Mouse (Mus musculus) heart, embryonic 11.5 days (tissue): ENCODE data around the gene Rae1. TPM values are rescaled to one million over a fixed set of nuclear protein-coding genes. Genes with fewer than 3 reads are reported as not detected.
A peak's percentile ranks its signal among the peaks of the same experiment; 100 is the strongest.

Experiments used
- ATAC-seq: fragments of 200-750 bp; cut with Nextera tagmentation; replicated peaks from 2 replicates; pipeline ENCODE4 v1.8.0; 2017; ENCODE audit warnings: moderate library complexity; ENCODE audit not compliant: insufficient number of reproducible peaks, low FRiP score, low TSS enrichment
- H3K27ac ChIP-seq: fragments of 300-500 bp; sonication (generic); 2 replicates; pipeline ENCODE4 v1.5.1; 2014; ENCODE audit warnings: mild to moderate bottlenecking, low read depth, low read length
- H3K27me3 ChIP-seq: fragments of 300-500 bp; sonication (generic); 2 replicates; pipeline ENCODE4 v1.6.1; 2014; ENCODE audit warnings: mild to moderate bottlenecking, low read length, mixed read lengths; ENCODE audit not compliant: control insufficient read depth, insufficient read depth
- H3K36me3 ChIP-seq: fragments of 300-500 bp; sonication (generic); 2 replicates; pipeline ENCODE4 v1.6.1; 2014; ENCODE audit warnings: mild to moderate bottlenecking, low read length, moderate library complexity, mixed read lengths; ENCODE audit not compliant: control insufficient read depth, insufficient read depth
- H3K4me1 ChIP-seq: fragments of 300-500 bp; sonication (generic); 2 replicates; pipeline ENCODE4 v1.6.1; 2014; ENCODE audit warnings: low read length; ENCODE audit not compliant: control insufficient read depth, insufficient read depth
- H3K4me2 ChIP-seq: fragments of 300-500 bp; sonication (generic); 2 replicates; pipeline ENCODE4 v1.6.1; 2014; ENCODE audit warnings: mild to moderate bottlenecking, moderate library complexity
- H3K4me3 ChIP-seq: fragments of 300-500 bp; sonication (generic); 2 replicates; pipeline ENCODE4 v1.5.1; 2014; ENCODE audit warnings: low read depth, low read length
- H3K9ac ChIP-seq: fragments of 300-500 bp; sonication (generic); 2 replicates; pipeline ENCODE4 v1.6.1; 2014; ENCODE audit warnings: mild to moderate bottlenecking, low read depth, low read length, moderate library complexity
- H3K9me3 ChIP-seq: fragments of 300-500 bp; sonication (generic); replicated peaks from 2 replicates; pipeline ENCODE4 v1.6.1; 2016; ENCODE audit warnings: low read length; ENCODE audit not compliant: control insufficient read depth
- WGBS: fragments of 180-500 bp; shearing (Covaris S2); extraction: QIAGEN DNeasy Blood & Tissue Kit; methylation state at CpG from one replicate; pipeline ENCODE4 v1.1.7; 2014; ENCODE audit not compliant: insufficient replicate concordance; 5-methylcytosine and 5-hydroxymethylcytosine counted together
- polyA plus RNA-seq: library from polyadenylated mRNA; unstranded; fragments of >200 nt; fragmentation: Nextera tagmentation; extraction: Ambion mirVana; gene quantifications from 2 replicates; pipeline ENCODE4 v1.2.1, GENCODE M21; 2014

Rae1 gene
- polyA plus RNA-seq, 1 experiment from 2014 or later: 114 TPM

DNA sequence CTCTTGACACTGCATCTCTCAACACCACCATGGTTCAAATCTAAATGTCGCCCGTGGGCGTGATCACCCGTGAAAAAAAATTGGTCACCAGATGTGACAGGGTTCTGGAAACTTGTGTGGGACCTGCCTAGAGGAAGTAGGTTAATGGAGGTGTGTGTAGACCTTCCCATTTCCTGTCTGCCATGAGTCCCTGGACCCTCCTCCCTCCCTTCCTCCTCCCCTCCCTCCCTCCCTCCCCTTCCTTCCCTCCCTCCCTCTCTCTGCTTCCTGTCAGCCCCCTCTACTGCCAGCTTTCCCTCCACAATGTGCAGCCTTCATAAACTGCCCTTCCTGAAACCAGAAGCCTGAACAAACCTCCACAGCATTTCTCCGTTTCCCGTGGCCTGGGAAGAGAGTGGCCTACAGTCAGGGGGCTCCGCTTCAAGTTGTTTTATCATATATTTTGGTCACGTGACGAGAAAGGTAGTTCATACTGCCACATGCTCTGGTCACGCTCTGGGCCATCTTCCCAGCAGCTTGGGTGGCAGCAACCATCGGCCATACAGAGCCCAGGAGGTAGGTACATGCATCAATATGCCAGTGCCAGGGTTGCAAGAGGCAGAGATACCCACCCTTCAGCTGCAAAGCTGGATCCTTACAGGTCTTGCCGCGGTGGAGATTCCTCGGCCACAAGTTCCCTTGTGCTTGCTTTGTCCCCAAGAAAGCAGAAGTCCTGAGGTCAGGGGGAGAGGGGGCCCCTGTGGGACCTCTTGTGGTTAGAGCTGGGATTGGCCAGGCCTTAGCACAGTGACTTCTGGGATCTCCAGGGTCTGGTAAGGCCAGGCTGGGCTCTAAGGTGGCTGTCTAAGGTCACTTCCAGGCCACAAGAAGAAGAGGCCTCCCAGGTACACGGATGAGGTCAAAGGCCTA lies 61.8 kb downstream of the Rae1 start:
- Histone ChIP-seq H3K27me3 (no peaks in the 10 kb centered on the region), H3K4me1 (peaks cover 44% of the 10 kb centered on the region), H3K4me2 (no peak overlapping the region), H3K4me3 (no peak overlapping the region), H3K36me3 (no peaks in the 10 kb centered on the region), H3K9me3 (no peaks in the 10 kb centered on the region), H3K9ac (no peak overlapping the region), H3K27ac (peak overlapping the region; percentile 57)
- no peak for ATAC-seq
- 55% methylated on average over 15 of the region's 15 CpGs for WGBS

DNA sequence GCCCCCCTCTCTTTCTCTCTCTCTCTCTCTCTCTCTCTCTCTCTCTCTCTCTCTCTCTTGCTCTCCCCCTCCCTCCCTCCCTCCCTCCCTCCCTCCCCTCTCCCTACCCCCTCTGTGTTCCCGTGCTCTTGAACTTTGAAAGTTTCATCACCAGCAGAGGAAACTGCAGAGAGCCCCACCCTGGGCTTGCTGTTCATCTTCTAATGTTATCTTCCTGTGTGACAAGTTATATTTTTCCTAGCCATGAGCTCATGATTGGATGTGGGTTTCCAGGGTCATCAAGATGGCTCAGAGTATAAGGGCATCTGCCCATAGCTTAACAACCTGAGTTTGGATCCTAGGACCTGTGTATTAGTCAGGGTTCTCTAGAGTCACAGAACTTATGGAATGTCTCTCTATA lies 63.3 kb downstream of the Rae1 start:
- Histone ChIP-seq H3K36me3 (no peaks in the 10 kb centered on the region), H3K4me3 (no peak overlapping the region), H3K4me2 (no peak overlapping the region), H3K27me3 (no peaks in the 10 kb centered on the region), H3K27ac (no peak overlapping the region), H3K9me3 (no peaks in the 10 kb centered on the region), H3K4me1 (peaks cover 30% of the 10 kb centered on the region), H3K9ac (no peak overlapping the region)
- ATAC-seq: no peak
- WGBS: 50% methylated on average over 1 of the region's 1 CpGs

DNA sequence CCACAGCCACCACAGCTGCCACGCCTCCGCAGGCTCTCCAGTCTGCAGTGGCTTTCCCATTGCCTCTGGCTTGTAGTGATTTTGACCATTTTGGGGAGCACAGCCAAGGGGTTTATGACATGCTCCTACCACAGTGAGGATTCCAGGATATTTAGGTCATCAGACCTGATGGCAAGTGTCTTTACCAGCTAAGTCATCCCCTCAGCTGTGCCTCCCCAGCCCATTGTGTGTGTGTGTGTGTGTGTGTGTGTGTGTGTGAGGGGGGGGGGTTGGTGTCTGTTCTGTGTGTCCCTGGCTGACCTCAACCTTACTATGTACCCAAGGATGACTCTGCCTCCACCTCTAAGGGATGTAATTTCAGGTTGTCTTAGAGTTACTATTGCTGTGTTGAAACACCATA lies 64.9 kb downstream of the Rae1 start:
- Histone ChIP-seq H3K27ac (no peak overlapping the region), H3K4me3 (no peak overlapping the region), H3K27me3 (no peaks in the 10 kb centered on the region), H3K4me1 (peaks cover 24% of the 10 kb centered on the region), H3K9ac (no peak overlapping the region), H3K36me3 (no peaks in the 10 kb centered on the region), H3K4me2 (no peak overlapping the region), H3K9me3 (no peaks in the 10 kb centered on the region)
- ATAC-seq: no peak
- WGBS: 93% methylated on average over 2 of the region's 2 CpGs

Other genes starting within 250 kb of the Rae1 start
- gene Bmp7, start 59.8 kb upstream of the Rae1 start, polyA plus RNA-seq: 66.2 and 81.8 TPM in 2 replicates
- gene Spo11, start 22.4 kb upstream of the Rae1 start, polyA plus RNA-seq: 0.17 and 0.19 TPM in 2 replicates
- 161 and 169 TPM in 2 replicates for gene Rbm38, start 20.4 kb downstream of the Rae1 start, polyA plus RNA-seq
- gene Ctcfl, start 119.4 kb downstream of the Rae1 start, polyA plus RNA-seq: 0.39 and 0.42 TPM in 2 replicates
- gene Pck1, start 152.9 kb downstream of the Rae1 start, polyA plus RNA-seq: not detected in 2 replicates
- not detected in 2 replicates for gene Zbp1, start 218.8 kb downstream of the Rae1 start, polyA plus RNA-seq